Mouse (Mus musculus): Measurements from ENCODE around the gene Rtn3. TPM values are rescaled to one million over a fixed set of nuclear protein-coding genes. Genes with fewer than 3 reads are reported as not detected.
"Not testable (repeated sequence)": the region's sequence is repeated elsewhere in the genome, so short reads cannot be mapped to it uniquely, and the experiment has no call there.

Gene Rtn3
- polyA plus RNA-seq, 1 experiment from 2014 or later = 566 TPM

DNA sequence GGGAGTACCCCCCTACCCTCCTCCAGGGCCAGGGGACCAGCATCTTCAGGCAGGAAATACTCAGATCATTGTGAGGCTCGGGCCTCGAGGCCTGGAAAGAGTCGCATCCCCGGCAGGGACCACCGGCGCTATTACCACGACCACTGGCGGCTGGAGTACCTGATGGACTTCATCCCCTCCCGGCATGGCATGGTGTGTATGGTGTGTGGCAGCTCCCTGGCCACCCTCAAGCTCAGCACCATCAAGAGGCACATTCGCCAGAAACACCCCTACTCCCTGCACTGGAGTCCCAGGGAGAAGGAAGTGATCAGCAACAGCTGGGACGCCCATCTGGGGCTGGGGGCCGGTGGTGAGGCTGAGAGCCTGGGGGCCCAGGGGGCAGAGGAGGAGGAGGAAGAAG lies 63.0 kb downstream of the Rtn3 start:
- peak overlapping the region; percentile 99 for H3K27ac ChIP-seq
- H3K27me3 ChIP-seq = no peaks in the 10 kb centered on the region
- peaks cover 76% of the 10 kb centered on the region for H3K4me1 ChIP-seq (replicated peaks)
- peak overlapping the region; percentile 70 for H3K4me2 ChIP-seq (replicated peaks)
- H3K9ac ChIP-seq (replicated peaks) = peak overlapping the region; percentile 89
- 58% methylated on average over 12 of the region's 12 CpGs for WGBS
- H3K9me3 ChIP-seq = no peaks in the 10 kb centered on the region
- ATAC-seq = no peak
- peak overlapping the region; percentile 82 for H3K4me3 ChIP-seq (replicated peaks)
- H3K36me3 ChIP-seq = peaks cover 41% of the 10 kb centered on the region

GRCm38 (mm10) chr19:7419134-7419533 lies 63.9 kb downstream of the Rtn3 start:
- H3K9ac ChIP-seq (replicated peaks) = peak overlapping the region; percentile 89
- ATAC-seq = no peak
- no peaks in the 10 kb centered on the region for H3K9me3 ChIP-seq
- no peaks in the 10 kb centered on the region for H3K27me3 ChIP-seq
- WGBS = 17% methylated on average over 6 of the region's 6 CpGs
- H3K4me1 ChIP-seq (replicated peaks) = peaks cover 66% of the 10 kb centered on the region
- peaks cover 34% of the 10 kb centered on the region for H3K36me3 ChIP-seq
- H3K27ac ChIP-seq = peak overlapping the region; percentile 99
- H3K4me2 ChIP-seq (replicated peaks) = peak overlapping the region; percentile 70
- peak overlapping the region; percentile 82 for H3K4me3 ChIP-seq (replicated peaks)

DNA sequence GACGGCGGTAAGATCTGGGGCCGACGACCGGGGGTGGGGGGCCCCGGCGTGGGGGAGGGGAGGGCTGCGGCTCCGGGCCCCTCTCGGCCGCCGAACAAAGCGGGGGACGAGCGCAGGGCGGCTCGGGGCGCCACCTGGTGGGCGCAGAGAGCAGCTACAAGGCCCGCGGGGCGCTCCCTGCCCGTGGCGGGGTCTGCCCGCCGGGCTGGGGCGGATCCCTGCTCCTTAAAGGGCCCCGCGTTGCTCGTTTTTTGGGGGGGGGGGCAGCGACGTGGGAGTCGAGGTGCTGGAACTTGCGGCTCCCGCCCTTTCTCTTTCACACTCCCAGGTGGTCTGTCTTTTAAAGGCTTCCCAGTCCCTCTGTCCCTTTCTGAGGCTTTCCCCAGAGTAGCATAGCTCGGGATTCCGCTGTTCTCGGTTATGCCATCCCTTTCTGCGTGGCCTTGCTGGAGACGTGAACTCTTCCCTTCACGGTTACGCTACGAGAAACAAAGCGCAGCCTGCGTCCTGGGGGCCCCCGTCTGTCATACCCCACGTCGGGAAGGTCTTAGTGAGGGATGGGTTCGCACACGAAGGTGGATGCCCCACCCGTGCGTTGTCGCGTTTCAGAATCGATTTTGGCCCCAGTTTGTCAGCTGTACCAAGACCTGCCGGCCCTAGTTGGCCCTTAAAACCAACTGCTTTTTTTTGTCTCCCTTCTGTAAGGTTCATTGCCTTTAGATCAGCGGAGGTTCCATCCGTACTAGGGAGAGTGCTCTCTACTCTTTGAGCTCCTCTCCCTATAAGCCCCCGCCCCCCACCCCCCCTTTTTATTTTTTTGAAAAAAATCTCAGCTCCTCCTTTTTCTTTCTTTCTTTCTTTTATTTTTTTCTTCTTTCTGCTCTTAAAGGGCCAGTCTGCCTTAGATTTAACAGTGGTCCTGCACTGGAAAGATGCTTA lies 64.9 kb downstream of the Rtn3 start:
- under 1% methylated on average over 45 of the region's 59 CpGs for WGBS
- peak overlapping the region; percentile 99 for H3K27ac ChIP-seq
- peak overlapping the region; percentile 70 for H3K4me2 ChIP-seq (replicated peaks)
- H3K4me3 ChIP-seq (replicated peaks) = peak overlapping the region; percentile 82
- H3K4me1 ChIP-seq (replicated peaks) = peaks cover 57% of the 10 kb centered on the region
- H3K9ac ChIP-seq (replicated peaks) = peak overlapping the region; percentile 89
- peak; percentile 74 for ATAC-seq
- H3K9me3 ChIP-seq = no peaks in the 10 kb centered on the region
- peaks cover 28% of the 10 kb centered on the region for H3K36me3 ChIP-seq
- no peaks in the 10 kb centered on the region for H3K27me3 ChIP-seq

- ATAC-seq = peak; percentile 59
- under 1% methylated on average over 86 of the region's 107 CpGs for WGBS
- H3K27ac ChIP-seq = peak within 1 kb of the TSS; percentile 99
These were observed 66.0 kb downstream of the Rtn3 start, which contains the start of gene 2700081O15Rik for GRCm38 (mm10) chr19:7416834-7417735. Gene 2700081O15Rik, plus strand, starts transcription at chr19:7417625.

GRCm38 (mm10) chr19:7415916-7416833 lies 66.9 kb downstream of the Rtn3 start:
- peak overlapping the region; percentile 70 for H3K4me2 ChIP-seq (replicated peaks)
- H3K27ac ChIP-seq = peak overlapping the region; percentile 99
- peaks cover 9% of the 10 kb centered on the region for H3K36me3 ChIP-seq
- peak overlapping the region; percentile 82 for H3K4me3 ChIP-seq (replicated peaks)
- peak overlapping the region; percentile 89 for H3K9ac ChIP-seq (replicated peaks)
- peak; percentile 1; the same call in 1 of the 2 replicates for ATAC-seq
- H3K4me1 ChIP-seq (replicated peaks) = peaks cover 37% of the 10 kb centered on the region
- WGBS = 29% methylated on average over 22 of the region's 22 CpGs
- H3K9me3 ChIP-seq = no peaks in the 10 kb centered on the region
- no peaks in the 10 kb centered on the region for H3K27me3 ChIP-seq

More at GRCm38 (mm10) chr19:7416834-7417735, 66.0 kb downstream of the Rtn3 start, which contains the start of gene 2700081O15Rik:
- Histone ChIP-seq H3K4me1 (replicated peaks) (peaks cover 46% of the 10 kb centered on the region), H3K4me3 (replicated peaks) (peak within 1 kb of the TSS; percentile 82), H3K4me2 (replicated peaks) (peak within 1 kb of the TSS; percentile 70), H3K36me3 (peaks cover 18% of the 10 kb centered on the region), H3K27me3 (no peaks in the 10 kb centered on the region), H3K9ac (replicated peaks) (peak within 1 kb of the TSS; percentile 89), H3K9me3 (no peaks in the 10 kb centered on the region)

DNA sequence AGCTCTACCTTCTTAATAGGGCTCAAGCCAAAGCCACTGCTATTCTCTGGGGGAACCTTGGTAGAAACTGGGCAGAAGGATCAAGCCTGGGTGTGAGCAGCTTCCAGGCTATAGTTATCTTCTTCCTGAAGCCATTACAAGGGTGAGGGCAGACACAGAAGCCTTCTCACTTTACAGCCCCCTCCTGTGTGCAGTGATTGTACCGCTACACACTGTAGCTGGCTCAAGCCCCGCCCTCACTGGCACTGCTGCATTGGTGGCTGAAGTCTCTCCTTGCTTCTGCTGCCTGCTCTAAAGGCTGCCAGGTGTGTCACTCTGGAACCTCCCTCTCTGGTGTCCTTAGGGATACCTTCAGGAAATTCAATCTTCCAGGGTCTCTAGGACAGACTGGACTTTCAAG lies 70.7 kb downstream of the Rtn3 start:
- no peaks in the 10 kb centered on the region for H3K9me3 ChIP-seq
- peaks cover 12% of the 10 kb centered on the region for H3K4me1 ChIP-seq (replicated peaks)
- ATAC-seq = no peak
- H3K9ac ChIP-seq (replicated peaks) = no peak overlapping the region
- H3K27ac ChIP-seq = no peak overlapping the region
- H3K4me2 ChIP-seq (replicated peaks) = no peak overlapping the region
- WGBS = 69% methylated on average over 2 of the region's 2 CpGs
- no peak overlapping the region for H3K4me3 ChIP-seq (replicated peaks)
- H3K27me3 ChIP-seq = no peaks in the 10 kb centered on the region
- H3K36me3 ChIP-seq = no peaks in the 10 kb centered on the region

DNA sequence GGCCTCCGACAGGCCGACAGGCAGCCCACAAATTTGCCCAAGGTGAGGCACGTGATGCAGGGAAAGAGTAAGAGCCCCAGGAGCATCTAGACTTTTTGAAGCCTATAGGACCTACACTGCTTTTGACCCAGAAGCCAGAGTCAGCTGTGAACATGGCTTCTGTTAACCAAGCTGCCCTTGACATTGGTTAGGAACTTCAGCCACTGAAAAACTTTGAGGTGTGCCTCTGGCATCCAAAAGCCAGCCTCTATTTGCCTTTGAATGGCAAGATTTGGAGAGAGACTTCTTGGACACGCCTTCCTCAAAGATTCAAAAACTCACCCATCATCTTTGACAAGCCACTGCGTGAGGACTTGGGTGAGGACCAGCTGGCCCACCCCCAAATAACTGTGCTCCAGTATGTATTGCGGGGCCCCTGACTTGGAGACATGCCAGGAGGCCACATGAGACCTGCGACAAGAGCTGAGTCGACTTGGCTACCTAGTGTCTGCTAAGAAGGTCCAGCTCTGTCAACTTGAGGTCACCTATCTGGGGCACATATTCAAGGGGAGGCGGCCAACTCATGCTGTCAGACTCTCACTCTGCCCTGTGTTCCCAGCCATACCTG lies 78.4 kb downstream of the Rtn3 start:
- no peaks in the 10 kb centered on the region for H3K36me3 ChIP-seq
- WGBS = 84% methylated on average over 9 of the region's 9 CpGs

GRCm38 (mm10) chr19:7400635-7401034 lies 82.4 kb downstream of the Rtn3 start:
- H3K4me3 ChIP-seq (replicated peaks) = no peak overlapping the region
- no peak overlapping the region for H3K4me2 ChIP-seq (replicated peaks)
- H3K36me3 ChIP-seq = no peaks in the 10 kb centered on the region
- H3K9me3 ChIP-seq = no peaks in the 10 kb centered on the region
- no peaks in the 10 kb centered on the region for H3K4me1 ChIP-seq (replicated peaks)
- WGBS = 84% methylated on average over 11 of the region's 11 CpGs
- no peaks in the 10 kb centered on the region for H3K27me3 ChIP-seq
- no peak overlapping the region for H3K27ac ChIP-seq
- ATAC-seq = no peak
- no peak overlapping the region for H3K9ac ChIP-seq (replicated peaks)

More for the DNA sequence above, 78.4 kb downstream of the Rtn3 start:
- no peaks in the 10 kb centered on the region for H3K9me3 ChIP-seq
- no peak overlapping the region for H3K4me3 ChIP-seq (replicated peaks)
- no peak overlapping the region for H3K9ac ChIP-seq (replicated peaks)
- no peak overlapping the region for H3K4me2 ChIP-seq (replicated peaks)
- ATAC-seq = no peak
- H3K27ac ChIP-seq = no peak overlapping the region
- H3K4me1 ChIP-seq (replicated peaks) = no peaks in the 10 kb centered on the region
- H3K27me3 ChIP-seq = no peaks in the 10 kb centered on the region

DNA sequence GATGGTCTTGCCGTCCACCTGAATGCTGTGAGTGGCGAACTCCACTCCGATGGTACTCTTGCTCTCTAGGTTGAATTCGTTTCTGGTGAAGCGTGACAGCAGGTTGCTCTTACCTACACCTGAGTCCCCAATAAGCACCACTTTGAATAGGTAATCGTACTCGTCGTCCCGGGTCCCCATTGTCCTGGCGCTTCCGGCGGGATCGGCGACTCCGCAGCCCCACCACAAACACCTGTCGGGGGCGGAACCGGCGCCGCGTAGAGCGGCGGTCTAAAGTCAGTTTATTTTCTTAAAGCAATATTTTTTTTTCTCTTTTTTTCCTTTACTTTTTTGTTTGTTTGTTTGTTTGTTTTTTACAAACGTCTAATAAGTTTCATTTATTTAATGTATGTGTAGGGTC lies 84.2 kb downstream of the Rtn3 start:
- not testable (repeated sequence) for H3K27ac ChIP-seq; H3K27me3 ChIP-seq; H3K4me2 ChIP-seq (replicated peaks); ATAC-seq; H3K36me3 ChIP-seq; H3K4me1 ChIP-seq (replicated peaks); H3K9me3 ChIP-seq; H3K4me3 ChIP-seq (replicated peaks); H3K9ac ChIP-seq (replicated peaks)
- WGBS = 46% methylated on average over 24 of the region's 24 CpGs

DNA sequence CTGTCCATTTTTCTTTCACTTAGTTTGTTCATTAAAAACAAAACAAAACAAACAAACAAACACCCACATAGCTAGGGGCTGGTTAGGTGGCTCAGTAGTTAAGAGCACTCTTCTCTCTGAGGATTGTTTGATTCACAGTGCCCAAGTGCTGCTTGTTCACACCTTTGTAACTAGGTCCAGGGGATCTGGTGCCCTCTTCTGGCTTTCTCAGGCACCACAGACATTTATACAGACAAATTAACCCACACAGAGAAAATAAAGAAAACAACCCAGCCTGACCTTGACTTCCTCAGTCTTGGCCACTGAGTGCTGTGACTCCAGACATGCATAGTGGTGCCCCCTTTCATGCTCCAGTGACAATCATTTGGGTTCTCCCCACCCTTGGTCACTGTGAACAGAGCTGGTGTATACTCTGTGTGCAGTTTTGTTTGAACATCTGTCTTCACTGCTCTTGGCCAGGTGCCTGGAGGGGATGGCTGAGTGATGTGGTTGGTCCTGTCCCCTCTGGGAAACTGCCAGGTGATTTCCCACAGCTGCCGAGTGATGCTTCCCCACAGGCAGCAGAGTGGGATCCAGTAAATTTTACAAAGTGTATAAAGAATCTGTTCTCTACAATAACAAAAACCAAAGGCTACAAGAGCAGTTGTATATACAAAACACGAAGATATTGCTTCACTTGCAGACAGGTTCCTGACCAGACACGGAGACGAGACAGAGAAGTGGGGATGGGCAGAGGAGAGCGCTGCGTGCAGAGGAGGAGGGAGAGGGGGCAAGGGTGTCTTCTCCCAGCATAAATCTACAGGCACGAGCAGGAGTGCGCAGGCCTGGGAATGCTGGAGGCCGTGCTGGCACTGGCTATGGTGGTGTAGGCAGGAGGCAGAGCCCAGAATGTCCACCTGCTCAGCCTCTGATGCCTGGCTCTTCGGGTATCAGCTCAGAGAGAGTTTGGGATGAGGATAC lies 85.9 kb downstream of the Rtn3 start:
- not testable (repeated sequence) for H3K27ac ChIP-seq; H3K4me3 ChIP-seq (replicated peaks); H3K36me3 ChIP-seq; H3K9me3 ChIP-seq; H3K9ac ChIP-seq (replicated peaks); H3K4me2 ChIP-seq (replicated peaks); ATAC-seq; H3K4me1 ChIP-seq (replicated peaks); H3K27me3 ChIP-seq
- 88% methylated on average over 10 of the region's 10 CpGs for WGBS
